Mouse (Mus musculus): ENCODE measurements at regions not wholly inside any gene's neighbourhood (a gene's known extent, or its start where the extent isn't known, plus 50 kb on each side); places are given as distances from the start of the nearest gene placed in this dataset.

- WGBS: 45% methylated on average over 9 of the region's 9 CpGs
- H3K4me1 ChIP-seq: no peaks in the 10 kb centered on the region
- ATAC-seq (replicated peaks): no peak
- no peaks in the 10 kb centered on the region for H3K27me3 ChIP-seq
- no peak overlapping the region for H3K4me2 ChIP-seq (replicated peaks)
- no peaks in the 10 kb centered on the region for H3K9me3 ChIP-seq
- H3K36me3 ChIP-seq: no peaks in the 10 kb centered on the region
- H3K9ac ChIP-seq (replicated peaks): no peak overlapping the region
- H3K27ac ChIP-seq (replicated peaks): no peak overlapping the region
- H3K4me3 ChIP-seq: no peak overlapping the region
Observed at GRCm38 (mm10) chr1:73153438-73154097, 137.9 kb upstream of the Tnp1 start.

DNA sequence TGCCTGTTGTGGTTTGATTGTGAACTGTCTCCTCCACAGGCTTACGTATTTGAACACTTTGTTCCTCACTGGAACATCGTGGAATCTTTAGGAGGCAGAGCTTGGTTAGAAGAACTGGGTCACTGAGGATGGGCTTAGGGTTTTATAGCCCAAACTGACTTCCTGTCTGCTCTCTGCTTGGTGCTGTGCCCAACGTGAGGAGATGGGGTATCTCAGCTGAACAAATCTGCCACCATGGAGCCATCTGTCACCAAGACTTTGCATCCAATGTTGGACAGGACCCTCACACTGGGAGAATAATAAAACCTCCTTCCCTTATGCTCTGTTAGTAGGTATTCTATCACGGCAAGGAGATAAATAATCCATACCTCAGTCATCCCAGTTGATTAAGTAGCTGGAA is 134.2 kb upstream of the Tnp1 start:
- H3K27me3 ChIP-seq: no peaks in the 10 kb centered on the region
- no peak overlapping the region for H3K4me2 ChIP-seq (replicated peaks)
- no peak for ATAC-seq (replicated peaks)
- no peak overlapping the region for H3K27ac ChIP-seq (replicated peaks)
- H3K36me3 ChIP-seq: no peaks in the 10 kb centered on the region
- no peaks in the 10 kb centered on the region for H3K4me1 ChIP-seq
- H3K9me3 ChIP-seq: no peaks in the 10 kb centered on the region
- H3K4me3 ChIP-seq: no peak overlapping the region
- no peak overlapping the region for H3K9ac ChIP-seq (replicated peaks)
- WGBS: 90% methylated on average over 4 of the region's 4 CpGs

DNA sequence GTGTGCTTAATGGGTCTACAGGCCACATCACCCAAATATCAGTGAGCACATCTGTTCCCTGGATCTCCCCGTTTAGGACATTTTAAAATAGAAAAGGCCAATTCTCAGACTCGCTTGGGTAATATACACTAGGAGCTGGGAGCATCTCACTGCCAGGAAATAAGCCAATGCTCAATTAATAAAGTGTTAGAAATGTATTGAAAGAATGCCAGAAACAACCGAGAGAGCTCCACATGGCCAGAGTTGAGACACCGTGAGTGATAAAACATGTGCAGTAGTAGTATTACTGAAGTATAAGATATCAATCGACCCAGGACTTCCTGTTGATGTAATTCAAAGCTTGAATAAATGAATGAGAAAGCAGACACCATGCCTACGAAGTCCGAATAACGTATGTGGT is 127.1 kb upstream of the Tnp1 start:
- Histone ChIP-seq H3K4me2 (replicated peaks) (no peak overlapping the region), H3K4me3 (no peak overlapping the region), H3K27me3 (no peaks in the 10 kb centered on the region), H3K9me3 (no peaks in the 10 kb centered on the region), H3K4me1 (no peaks in the 10 kb centered on the region), H3K36me3 (no peaks in the 10 kb centered on the region), H3K27ac (replicated peaks) (no peak overlapping the region), H3K9ac (replicated peaks) (no peak overlapping the region)
- ATAC-seq (replicated peaks): no peak
- WGBS: 85% methylated on average over 8 of the region's 8 CpGs

DNA sequence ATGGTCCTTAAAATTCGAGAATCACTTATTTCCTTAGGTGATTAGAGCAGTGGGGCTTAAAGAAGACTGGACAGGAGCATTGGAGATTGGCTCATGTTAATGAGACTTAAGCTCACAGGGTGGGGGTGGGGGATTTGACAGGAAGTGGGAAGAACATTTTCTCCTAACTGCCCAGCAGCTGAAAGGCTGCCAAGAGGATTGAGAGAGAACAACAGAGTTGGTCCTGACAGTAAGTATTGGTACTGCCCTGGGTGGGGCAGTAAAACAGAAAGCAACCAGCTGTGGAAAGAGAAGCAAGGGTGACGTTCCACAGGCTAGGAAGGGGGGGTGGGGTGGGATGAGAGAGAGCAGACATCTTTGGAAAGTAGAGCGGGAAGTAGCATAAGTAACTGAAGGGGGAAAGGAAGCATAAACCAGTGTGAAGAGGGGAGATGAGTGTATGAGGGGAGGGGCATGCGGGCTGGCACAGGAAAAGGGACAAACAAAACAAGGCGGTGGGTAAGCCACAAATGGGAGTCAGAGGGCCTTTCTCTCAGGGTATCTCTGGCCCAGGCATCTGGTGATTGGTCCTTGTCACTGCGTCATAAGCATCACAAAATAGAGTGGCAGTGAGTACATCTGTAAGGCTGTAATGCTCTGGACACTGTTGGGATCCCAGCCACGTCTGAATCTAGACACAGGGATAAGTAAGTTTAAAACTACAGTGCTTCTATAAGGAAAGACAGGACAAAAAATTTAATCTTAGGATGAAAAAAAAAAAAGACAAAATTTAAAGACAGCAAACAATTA is 125.0 kb upstream of the Tnp1 start:
- no peak overlapping the region for H3K27ac ChIP-seq (replicated peaks)
- no peaks in the 10 kb centered on the region for H3K9me3 ChIP-seq
- no peak overlapping the region for H3K4me3 ChIP-seq
- H3K36me3 ChIP-seq: no peaks in the 10 kb centered on the region
- H3K4me1 ChIP-seq: no peaks in the 10 kb centered on the region
- no peak for ATAC-seq (replicated peaks)
- no peak overlapping the region for H3K9ac ChIP-seq (replicated peaks)
- no peak overlapping the region for H3K4me2 ChIP-seq (replicated peaks)
- 59% methylated on average over 7 of the region's 7 CpGs for WGBS
- H3K27me3 ChIP-seq: no peaks in the 10 kb centered on the region

- ATAC-seq (replicated peaks): no peak
- 92% methylated on average over 4 of the region's 4 CpGs for WGBS
- H3K4me2 ChIP-seq (replicated peaks): no peak overlapping the region
- no peak overlapping the region for H3K9ac ChIP-seq (replicated peaks)
- no peak overlapping the region for H3K4me3 ChIP-seq
- no peaks in the 10 kb centered on the region for H3K4me1 ChIP-seq
- H3K27ac ChIP-seq (replicated peaks): no peak overlapping the region
- no peaks in the 10 kb centered on the region for H3K27me3 ChIP-seq
- H3K36me3 ChIP-seq: no peaks in the 10 kb centered on the region
- no peaks in the 10 kb centered on the region for H3K9me3 ChIP-seq
Observed at GRCm38 (mm10) chr1:73130215-73130861, 114.6 kb upstream of the Tnp1 start.

DNA sequence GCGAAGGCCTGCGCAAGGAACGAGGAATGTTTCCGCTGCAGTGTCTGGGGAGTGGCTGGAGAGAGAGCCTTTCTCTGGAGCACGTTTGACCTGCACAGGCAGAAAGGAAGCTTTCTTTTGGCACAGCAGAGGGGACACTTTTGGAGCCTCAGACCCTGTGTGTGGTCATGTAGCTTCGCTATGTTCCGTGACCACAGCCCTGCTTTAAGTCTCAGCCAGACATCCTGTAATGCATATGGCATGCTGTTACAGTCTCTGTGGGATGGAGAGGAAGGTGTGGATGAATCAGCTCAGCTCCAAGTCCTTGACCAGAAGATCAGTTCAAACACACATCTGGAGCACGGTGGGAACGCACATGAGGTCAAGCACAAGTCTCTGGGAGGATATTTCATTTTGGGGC is 107.3 kb upstream of the Tnp1 start:
- H3K27me3 ChIP-seq: no peaks in the 10 kb centered on the region
- 90% methylated on average over 9 of the region's 9 CpGs for WGBS
- no peak overlapping the region for H3K4me3 ChIP-seq
- no peaks in the 10 kb centered on the region for H3K4me1 ChIP-seq
- H3K27ac ChIP-seq (replicated peaks): no peak overlapping the region
- no peak overlapping the region for H3K9ac ChIP-seq (replicated peaks)
- no peak for ATAC-seq (replicated peaks)
- H3K36me3 ChIP-seq: no peaks in the 10 kb centered on the region
- H3K4me2 ChIP-seq (replicated peaks): no peak overlapping the region
- H3K9me3 ChIP-seq: no peaks in the 10 kb centered on the region

DNA sequence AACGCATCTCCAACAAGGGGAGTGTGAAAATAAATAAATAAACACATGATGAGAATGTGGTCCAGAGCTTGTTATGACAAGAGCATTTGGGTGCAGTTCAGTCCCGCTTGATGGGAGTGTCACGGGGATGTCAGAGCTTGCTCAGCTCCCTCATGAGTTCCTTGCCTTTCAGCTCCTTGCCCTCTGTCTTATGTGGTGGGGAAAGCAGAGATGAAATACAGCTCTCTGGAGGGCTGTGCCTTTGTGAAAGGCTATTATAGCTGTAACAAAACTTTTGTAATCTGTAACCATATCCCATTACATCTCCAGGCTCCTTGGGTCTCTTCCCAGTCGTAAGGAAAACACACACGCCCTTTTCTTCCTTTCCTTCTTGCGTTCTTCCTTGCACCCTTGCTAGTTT is 103.0 kb upstream of the Tnp1 start:
- WGBS: 81% methylated on average over 6 of the region's 6 CpGs

GRCm38 (mm10) chr1:73116526-73116925 is 100.8 kb upstream of the Tnp1 start:
- H3K9ac ChIP-seq (replicated peaks): no peak overlapping the region
- no peak overlapping the region for H3K4me3 ChIP-seq
- 30% methylated on average over 2 of the region's 2 CpGs for WGBS
- ATAC-seq (replicated peaks): no peak
- H3K4me1 ChIP-seq: no peaks in the 10 kb centered on the region
- no peak overlapping the region for H3K4me2 ChIP-seq (replicated peaks)
- no peaks in the 10 kb centered on the region for H3K36me3 ChIP-seq
- H3K27ac ChIP-seq (replicated peaks): no peak overlapping the region
- no peaks in the 10 kb centered on the region for H3K27me3 ChIP-seq
- H3K9me3 ChIP-seq: no peaks in the 10 kb centered on the region

More for the DNA sequence above, 103.0 kb upstream of the Tnp1 start:
- Histone ChIP-seq H3K9ac (replicated peaks) (no peak overlapping the region), H3K4me1 (no peaks in the 10 kb centered on the region), H3K4me2 (replicated peaks) (no peak overlapping the region), H3K9me3 (no peaks in the 10 kb centered on the region), H3K36me3 (no peaks in the 10 kb centered on the region), H3K27ac (replicated peaks) (no peak overlapping the region), H3K27me3 (no peaks in the 10 kb centered on the region), H3K4me3 (no peak overlapping the region)
- ATAC-seq (replicated peaks): no peak

DNA sequence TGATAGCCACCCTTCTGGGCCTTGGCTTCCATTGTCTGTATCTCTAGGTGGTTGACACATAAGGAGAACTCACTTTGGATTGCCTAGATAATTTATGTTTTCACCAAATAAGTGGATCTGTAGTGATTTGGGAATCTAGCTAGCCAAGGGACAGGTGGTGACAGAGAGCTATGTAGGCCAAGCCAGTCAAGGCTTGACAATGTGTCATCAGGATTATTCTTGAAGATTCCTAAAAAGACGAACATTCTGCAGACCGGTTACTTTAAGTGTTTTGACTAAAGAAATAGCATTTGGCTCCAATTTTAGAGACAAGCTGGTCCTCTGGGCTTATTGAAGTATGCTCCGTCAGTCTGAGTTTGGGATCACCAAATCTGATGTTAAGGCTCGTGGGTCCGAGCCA is 100.1 kb upstream of the Tnp1 start:
- whole genome bisulfite sequencing: 93% methylated on average over 5 of the region's 5 CpGs
- Histone ChIP-seq H3K4me1 (no peaks in the 10 kb centered on the region), H3K27ac (replicated peaks) (no peak overlapping the region), H3K9me3 (no peaks in the 10 kb centered on the region), H3K36me3 (no peaks in the 10 kb centered on the region), H3K9ac (replicated peaks) (no peak overlapping the region), H3K4me2 (replicated peaks) (no peak overlapping the region), H3K4me3 (no peak overlapping the region), H3K27me3 (no peaks in the 10 kb centered on the region)
- no peak for ATAC-seq (replicated peaks)

- Histone ChIP-seq H3K4me1 (no peaks in the 10 kb centered on the region), H3K36me3 (no peaks in the 10 kb centered on the region), H3K4me2 (replicated peaks) (no peak overlapping the region), H3K9me3 (no peaks in the 10 kb centered on the region), H3K9ac (replicated peaks) (no peak overlapping the region), H3K27me3 (no peaks in the 10 kb centered on the region), H3K4me3 (no peak overlapping the region), H3K27ac (replicated peaks) (no peak overlapping the region)
- WGBS: 93% methylated on average over 6 of the region's 6 CpGs
- no peak for ATAC-seq (replicated peaks)
Observed at GRCm38 (mm10) chr1:73113137-73113536, 97.4 kb upstream of the Tnp1 start.

GRCm38 (mm10) chr1:73112711-73113110 is 97.0 kb upstream of the Tnp1 start:
- WGBS: 89% methylated on average over 3 of the region's 3 CpGs
- ATAC-seq (replicated peaks): no peak

GRCm38 (mm10) chr1:73111911-73112310 is 96.2 kb upstream of the Tnp1 start:
- H3K27me3 ChIP-seq: no peaks in the 10 kb centered on the region
- H3K9ac ChIP-seq (replicated peaks): no peak overlapping the region
- 87% methylated on average over 5 of the region's 5 CpGs for whole genome bisulfite sequencing
- H3K4me1 ChIP-seq: no peaks in the 10 kb centered on the region
- H3K4me3 ChIP-seq: no peak overlapping the region
- no peaks in the 10 kb centered on the region for H3K9me3 ChIP-seq
- ATAC-seq (replicated peaks): no peak
- no peak overlapping the region for H3K27ac ChIP-seq (replicated peaks)
- H3K36me3 ChIP-seq: no peaks in the 10 kb centered on the region
- H3K4me2 ChIP-seq (replicated peaks): no peak overlapping the region

More at GRCm38 (mm10) chr1:73112711-73113110, 97.0 kb upstream of the Tnp1 start:
- Histone ChIP-seq H3K27me3 (no peaks in the 10 kb centered on the region), H3K9ac (replicated peaks) (no peak overlapping the region), H3K4me2 (replicated peaks) (no peak overlapping the region), H3K9me3 (no peaks in the 10 kb centered on the region), H3K36me3 (no peaks in the 10 kb centered on the region), H3K4me3 (no peak overlapping the region), H3K4me1 (no peaks in the 10 kb centered on the region), H3K27ac (replicated peaks) (no peak overlapping the region)
